Mouse (Mus musculus): ENCODE data around the gene Chaf1a.

- TF ChIP-seq EP300 (IDR thresholded peaks at IDR 0.05) (no peak), CTCF (IDR thresholded peaks at IDR 0.05) (no peak)
These were observed 62.7 kb downstream of the Chaf1a start for GRCm38 (mm10) chr17:56102927-56103326.

Measured in lung, postnatal 0 days (tissue).